Mouse (Mus musculus): ENCODE results near the gene Gabbr2.

Gabbr2 gene

GRCm38 (mm10) chr4:46915476-46915875 lies 76.2 kb downstream of the Gabbr2 start:
- no peak for DNase-seq

GRCm38 (mm10) chr4:46914606-46915005 lies 77.1 kb downstream of the Gabbr2 start:
- no peak for DNase-seq

- no peak for DNase-seq
These were observed 85.5 kb downstream of the Gabbr2 start for GRCm38 (mm10) chr4:46906036-46906691.

- DNase-seq: no peak
These were observed 86.5 kb downstream of the Gabbr2 start for GRCm38 (mm10) chr4:46905152-46905551.

GRCm38 (mm10) chr4:46904129-46904528 lies 87.5 kb downstream of the Gabbr2 start:
- DNase-seq: no peak

- no peak for DNase-seq
These were observed 93.1 kb downstream of the Gabbr2 start for GRCm38 (mm10) chr4:46898546-46898945.

GRCm38 (mm10) chr4:46897634-46898399 lies 93.9 kb downstream of the Gabbr2 start:
- DNase-seq: no peak

GRCm38 (mm10) chr4:46894144-46894543 lies 97.5 kb downstream of the Gabbr2 start:
- peak; percentile 82 to 86 for DNase-seq

GRCm38 (mm10) chr4:46889175-46889574 lies 102.5 kb downstream of the Gabbr2 start:
- peak; percentile 58 to 65 for DNase-seq

GRCm38 (mm10) chr4:46885627-46886383 lies 105.9 kb downstream of the Gabbr2 start:
- DNase-seq: peak; percentile 72 to 79

GRCm38 (mm10) chr4:46884132-46884531 lies 107.5 kb downstream of the Gabbr2 start:
- DNase-seq: peak; percentile 50 to 57

GRCm38 (mm10) chr4:46883546-46883945 lies 108.1 kb downstream of the Gabbr2 start:
- peak; percentile 77 to 85 for DNase-seq

GRCm38 (mm10) chr4:46883047-46883446 lies 108.6 kb downstream of the Gabbr2 start:
- peak; percentile 47 to 50 for DNase-seq

- peak in 1 of 2 experiments; percentile 58 for DNase-seq
These were observed 110.4 kb downstream of the Gabbr2 start for GRCm38 (mm10) chr4:46881271-46881670.

- no peak for DNase-seq
These were observed 111.7 kb downstream of the Gabbr2 start for GRCm38 (mm10) chr4:46879943-46880342.

- DNase-seq: no peak
These were observed 118.9 kb downstream of the Gabbr2 start for GRCm38 (mm10) chr4:46872750-46873149.

GRCm38 (mm10) chr4:46870157-46870556 lies 121.5 kb downstream of the Gabbr2 start:
- DNase-seq: no peak

- no peak for DNase-seq
These were observed 122.3 kb downstream of the Gabbr2 start for GRCm38 (mm10) chr4:46869380-46869779.

- no peak for DNase-seq
These were observed 122.8 kb downstream of the Gabbr2 start for GRCm38 (mm10) chr4:46868921-46869320.

GRCm38 (mm10) chr4:46868181-46868580 lies 123.5 kb downstream of the Gabbr2 start:
- no peak for DNase-seq

- no peak for DNase-seq
These were observed 123.9 kb downstream of the Gabbr2 start for GRCm38 (mm10) chr4:46867779-46868178.

- DNase-seq: no peak
These were observed 125.6 kb downstream of the Gabbr2 start for GRCm38 (mm10) chr4:46866070-46866469.

- DNase-seq: peak in 1 of 2 experiments; percentile 47
These were observed 128.0 kb downstream of the Gabbr2 start for GRCm38 (mm10) chr4:46863721-46864120.

All from cerebellum, postnatal 14 days (tissue).